Mouse (Mus musculus) hematopoietic stem cell, adult 5-6 weeks (primary cell): Measurements from ENCODE around the gene Shcbp1l. TPM values are rescaled to one million over a fixed set of nuclear protein-coding genes. Genes with fewer than 3 reads are reported as not detected.
"Not testable (repeated sequence)": the region's sequence is repeated elsewhere in the genome, so short reads cannot be mapped to it uniquely, and the experiment has no call there.

Experiments used
- ATAC-seq, 2 experiments: fragments of 125-278 bp in 1 of 2; replicated peaks in 1 of 2; 2 replicates each; pipeline ENCODE4 v1.8.0; 2016 to 2017; ENCODE audit warnings: inconsistent platforms in 2 of 2, mild to moderate bottlenecking in 2 of 2, moderate number of reproducible peaks in 2 of 2, low read depth in 1 of 2, moderate TSS enrichment in 1 of 2; ENCODE audit not compliant: low FRiP score in 2 of 2, poor library complexity in 2 of 2, severe bottlenecking in 2 of 2, insufficient read depth in 1 of 2, low TSS enrichment in 1 of 2
- total RNA-seq: library from RNA; stranded (forward); fragments of 172-1452, 232-1000 nt; gene quantifications from 2 replicates; pipeline ENCODE4 v1.2.3, GENCODE M21; 2017

Gene Shcbp1l
- total RNA-seq: 3.0 TPM in 1 of 2 replicates, not detected in the other

- ATAC-seq: peak; percentile 62 to 82
Measured at GRCm38 (mm10) chr1:153424770-153425584, at the start of gene Shcbp1l. Gene Shcbp1l, plus strand, starts transcription at chr1:153425162.

- ATAC-seq: no peak
Measured at GRCm38 (mm10) chr1:153376446-153376845, 48.5 kb upstream of the Shcbp1l start.

DNA sequence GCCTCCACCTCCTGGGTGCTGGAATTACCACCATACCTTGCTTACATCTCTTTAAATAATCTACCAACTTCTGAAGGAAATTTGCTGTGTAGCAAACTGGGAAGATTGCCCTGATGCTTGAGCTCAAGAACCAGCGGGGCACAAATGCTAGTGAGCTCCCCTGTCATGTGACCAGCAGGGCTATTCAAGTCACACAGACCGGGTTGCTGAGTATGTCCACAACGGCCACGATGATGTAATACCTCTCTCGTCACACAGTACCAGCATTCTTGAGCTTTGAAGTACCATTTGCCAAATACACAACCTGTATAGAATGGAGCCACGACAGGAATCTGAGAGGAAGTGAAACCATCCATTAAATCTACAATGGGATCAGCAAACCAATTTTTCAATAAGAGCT lies 46.4 kb upstream of the Shcbp1l start:
- ATAC-seq: no peak

DNA sequence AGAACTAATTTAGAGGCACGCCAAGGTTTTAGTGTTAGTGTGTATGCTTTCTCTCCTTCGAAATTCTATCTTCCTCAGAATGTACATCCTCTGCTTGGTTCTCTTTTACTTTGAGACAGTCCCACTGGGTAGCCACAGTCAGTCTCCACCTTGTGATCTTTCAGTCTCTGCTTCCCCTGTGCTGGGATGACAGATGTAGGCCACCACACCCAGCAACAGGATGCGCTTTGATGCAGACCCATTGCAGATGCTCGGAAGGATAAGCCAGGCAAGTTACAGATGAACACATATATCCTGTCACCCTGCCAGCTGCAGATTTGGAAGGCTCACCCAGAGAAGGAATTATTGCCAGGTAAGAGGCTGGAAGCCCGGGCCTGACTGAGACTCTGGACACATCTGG lies 45.1 kb upstream of the Shcbp1l start:
- ATAC-seq: no peak

GRCm38 (mm10) chr1:153380746-153381282 lies 44.1 kb upstream of the Shcbp1l start:
- no peak for ATAC-seq

DNA sequence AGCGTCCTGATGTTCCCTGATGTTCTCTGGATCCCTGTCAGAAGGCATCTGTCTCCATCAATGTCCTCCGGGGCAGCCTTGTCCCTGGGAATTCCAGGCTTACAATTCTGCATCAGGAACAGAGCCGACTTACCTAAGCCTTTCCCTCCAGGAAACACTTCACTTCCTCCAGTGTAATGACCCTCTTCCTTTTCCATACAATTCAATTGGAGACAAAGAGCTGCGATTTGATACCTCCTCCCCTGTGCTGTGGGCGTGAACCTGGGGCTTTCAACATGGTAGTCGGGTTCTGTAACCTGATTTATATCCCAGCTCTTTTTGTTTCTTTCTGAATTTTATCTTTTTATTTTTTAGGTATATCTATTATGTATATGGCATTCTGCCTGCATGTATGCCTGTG lies 39.9 kb upstream of the Shcbp1l start:
- no peak for ATAC-seq

GRCm38 (mm10) chr1:153385661-153386060 lies 39.3 kb upstream of the Shcbp1l start:
- not testable (repeated sequence) for ATAC-seq

GRCm38 (mm10) chr1:153386271-153387069 lies 38.5 kb upstream of the Shcbp1l start:
- ATAC-seq: peak; percentile 95

DNA sequence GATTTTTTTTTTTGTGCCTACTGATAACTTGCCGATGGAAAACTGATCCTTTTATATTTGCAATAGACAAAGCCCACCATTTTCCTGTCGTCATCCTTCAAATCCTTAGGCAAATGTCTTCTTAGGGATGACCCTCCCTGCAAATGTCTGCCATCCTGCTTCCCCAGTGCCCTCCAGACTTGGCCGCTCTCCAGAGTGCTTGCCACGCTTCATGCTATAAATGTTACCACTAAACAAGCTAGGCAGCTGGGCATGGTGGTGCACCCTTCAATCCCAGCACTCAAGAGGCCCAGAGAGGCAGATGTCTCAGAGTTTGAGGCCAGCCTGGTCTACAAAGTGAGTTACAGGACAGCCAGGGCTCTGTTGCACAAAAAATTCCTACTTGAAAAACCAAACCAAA lies 29.3 kb upstream of the Shcbp1l start:
- ATAC-seq: not testable (repeated sequence)

- ATAC-seq: peak; percentile 90 to 95
Measured at GRCm38 (mm10) chr1:153401765-153402164, 23.2 kb upstream of the Shcbp1l start.

- ATAC-seq: not testable (repeated sequence)
Measured at GRCm38 (mm10) chr1:153407641-153408040, 17.3 kb upstream of the Shcbp1l start.

DNA sequence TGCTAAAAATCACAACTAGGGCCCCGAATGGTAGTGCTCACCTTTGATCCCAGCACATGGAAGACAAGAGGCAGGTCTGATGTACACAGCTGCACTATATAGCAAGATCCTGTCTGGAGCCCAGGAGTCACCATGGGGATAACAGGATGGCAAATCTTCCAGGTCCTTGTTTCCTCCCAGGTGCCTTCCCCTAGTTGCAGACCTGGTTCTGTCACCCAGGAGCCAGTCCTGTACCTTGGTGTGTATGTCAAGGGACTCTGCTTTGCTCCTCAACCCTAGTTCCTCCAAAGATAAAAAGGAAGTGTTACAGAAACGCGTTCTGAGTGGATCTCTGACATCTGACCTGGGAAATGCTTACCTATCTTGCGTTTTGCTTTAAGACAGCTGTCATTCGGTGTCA lies 16.7 kb upstream of the Shcbp1l start:
- not testable (repeated sequence) for ATAC-seq

DNA sequence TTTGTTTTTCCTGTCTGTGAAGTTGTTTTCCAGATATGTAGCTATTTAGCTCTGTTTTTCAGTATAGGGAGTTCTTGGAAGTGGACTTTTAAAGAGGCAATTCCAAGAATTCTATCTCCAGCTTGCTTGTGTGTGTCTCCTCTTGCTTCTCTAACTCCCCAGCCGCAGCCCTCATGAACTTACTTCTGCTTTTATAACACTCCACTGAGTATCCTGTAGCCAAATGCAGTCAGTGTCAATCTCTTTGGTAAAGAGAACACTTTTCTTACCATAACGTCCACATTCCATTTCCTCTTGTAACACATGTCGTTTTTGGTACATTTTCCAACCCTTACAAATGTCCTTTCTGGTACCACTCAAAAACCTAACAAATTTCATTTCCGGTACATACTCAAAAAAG lies 14.0 kb upstream of the Shcbp1l start:
- peak; percentile 75 to 83 for ATAC-seq

- no peak for ATAC-seq
Measured at GRCm38 (mm10) chr1:153411723-153412122, 13.2 kb upstream of the Shcbp1l start.

DNA sequence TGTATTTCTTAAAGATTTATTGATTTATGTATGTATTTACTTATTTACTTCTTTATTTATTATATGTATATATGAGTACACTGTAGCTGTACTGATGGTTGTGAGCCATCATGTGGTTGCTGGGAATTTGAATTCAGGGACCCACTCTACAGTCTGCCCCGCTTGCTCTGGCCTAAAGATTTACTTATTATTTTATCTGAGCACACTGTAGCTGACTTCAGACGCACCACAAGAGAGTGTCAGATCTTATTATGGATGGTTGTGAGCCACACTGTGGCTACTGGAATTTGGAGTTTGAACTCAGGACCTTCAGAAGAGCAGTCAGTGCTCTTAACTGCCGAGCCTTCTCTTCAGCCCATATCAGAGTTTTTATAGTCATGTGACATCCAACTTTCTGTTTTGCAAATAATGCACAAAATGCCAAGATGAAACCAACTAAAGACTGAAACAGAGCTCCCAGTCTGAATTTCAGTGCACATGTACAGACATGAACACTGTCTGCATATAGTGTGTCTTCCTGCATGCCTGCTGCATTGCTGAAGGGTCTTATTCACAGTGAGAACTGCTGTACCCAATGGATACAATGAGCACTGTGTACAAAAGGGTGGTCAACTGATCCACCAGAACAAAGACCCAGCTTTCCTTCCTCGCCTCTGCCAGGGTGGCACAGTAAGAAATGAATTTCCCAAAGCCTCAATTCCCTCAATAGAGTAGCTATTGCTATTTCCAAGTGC lies 12.1 kb upstream of the Shcbp1l start:
- ATAC-seq: not testable (repeated sequence)

GRCm38 (mm10) chr1:153413397-153414020 lies 11.5 kb upstream of the Shcbp1l start:
- ATAC-seq: not testable (repeated sequence)

GRCm38 (mm10) chr1:153414114-153414723 lies 10.7 kb upstream of the Shcbp1l start:
- peak; percentile 47 to 65; a peak in 3 of 4 replicates for ATAC-seq
